Comparison of ENCODE assay signal across 8 mouse cellular contexts in genomic region chr11:98075195-98075808, GRCm38 (mm10). TPM values are rescaled to one million over a fixed set of nuclear protein-coding genes. Genes with fewer than 3 reads are reported as not detected.
DNase-seq lines count a peak whose midpoint lies in the region; ATAC-seq and TF ChIP-seq lines count a peak whose summit lies in the region.

No protein-coding gene starts in this region.

- TF ChIP-seq CTCF in Patski (IDR thresholded peaks at IDR 0.05): peak; percentile 95

- POLR2A ChIA-PET in Patski (lab: Charles Lee): interaction anchor here (0.6 to 1.9 kb wide), 3 partner anchors 44 to 234 kb away, joined by 3 to 7 read pairs (median 4); no protein-coding TSS in a partner anchor

- H3K4me1 ChIP-seq in hindbrain, embryonic 15.5 days (replicated peaks): peaks cover 3% of the 10 kb centered on the region; the same call in 1 of the 2 replicates

- 20% methylated on average over 13 of the region's 13 CpGs for WGBS in hindbrain, embryonic 15.5 days

- in situ Hi-C loops in Patski (cut with MboI; ENCODE audit: low pct_unique_long_range_greater_than_20kb): loop anchor here (5.0 kb wide), 1 partner anchor 43 kb away; no protein-coding TSS in a partner anchor

- H3K36me3 ChIP-seq in hindbrain, embryonic 15.5 days: no peaks in the 10 kb centered on the region

- H3K9me3 ChIP-seq in hindbrain, embryonic 15.5 days: no peaks in the 10 kb centered on the region

- ATAC-seq in Patski: no peak
- peak; percentile 56 for ATAC-seq in hindbrain, embryonic 15.5 days (ENCODE audit: low FRiP score, low read depth)

- H3K27ac ChIP-seq in hindbrain, embryonic 15.5 days (replicated peaks): no peak overlapping the region

- peak; percentile 38 for DNase-seq in Patski (ENCODE audit: low read depth, low spot score)
- peak; percentile 97 to 98 for DNase-seq in cerebellum, postnatal 14 days
- peak; percentile 92 to 96 for DNase-seq in frontal cortex, postnatal 36 days (ENCODE audit: low spot score in 2 of 2)
- peak; percentile 94 to 98 for DNase-seq in layer of hippocampus, postnatal 25 days (ENCODE audit: extremely low spot score in 1 of 2, low spot score in 1 of 2)
- peak; percentile 80 to 90 for DNase-seq in lung, postnatal 4 days
- DNase-seq in retina, postnatal 7 days (ENCODE audit: low read depth, low spot score): peak; percentile 78
- peak; percentile 69 to 84 for DNase-seq in urinary bladder, adult 18-20 months (ENCODE audit: low spot score in 2 of 2)

- H3K4me2 ChIP-seq in hindbrain, embryonic 15.5 days: peak overlapping the region; percentile 30; the same call in 1 of the 2 replicates

- no peak overlapping the region for H3K9ac ChIP-seq in hindbrain, embryonic 15.5 days

- H3K4me3 ChIP-seq in hindbrain, embryonic 15.5 days: no peak overlapping the region

- no peaks in the 10 kb centered on the region for H3K27me3 ChIP-seq in Patski
- H3K27me3 ChIP-seq in hindbrain, embryonic 15.5 days: no peaks in the 10 kb centered on the region

- CTCF ChIA-PET in Patski (lab: Charles Lee): interaction anchor here (0.6 to 2.8 kb wide), 9 partner anchors 11 to 76 kb away, joined by 3 to 35 read pairs (median 5); no protein-coding TSS in a partner anchor

RNA-seq across cellular contexts. Expression of gene Stac2, which starts 22.0 kb away (rescaled TPM):
- 0.04 TPM for polyA plus RNA-seq in Patski (2021)
- polyA plus RNA-seq in hindbrain, embryonic 15.5 days (2015; fragmentation: Nextera tagmentation; extraction: Ambion mirVana): 6.4 and 9.7 TPM in 2 replicates
- 10 to 100 TPM; 42.4 to 46.9 TPM for total RNA-seq in layer of hippocampus, postnatal 25 days (2021)

RNA-seq across cellular contexts. Expression of gene Rpl19, which starts 48.8 kb away (rescaled TPM):
- 1,363 TPM for polyA plus RNA-seq in Patski (2021)
- 632 and 657 TPM in 2 replicates for polyA plus RNA-seq in hindbrain, embryonic 15.5 days (2015; fragmentation: Nextera tagmentation; extraction: Ambion mirVana)
- 100 to 1,000 TPM; 567 to 626 TPM for total RNA-seq in layer of hippocampus, postnatal 25 days (2021)

RNA-seq across cellular contexts. Expression of gene Cacnb1, which starts 52.5 kb away (rescaled TPM):
- 6.0 TPM for polyA plus RNA-seq in Patski (2021)
- 62.2 and 70.1 TPM in 2 replicates for polyA plus RNA-seq in hindbrain, embryonic 15.5 days (2015; fragmentation: Nextera tagmentation; extraction: Ambion mirVana)
- total RNA-seq in layer of hippocampus, postnatal 25 days (2021): 100 to 1,000 TPM; 138 to 144 TPM

Comparison
In these comparisons a context has a peak if more than half of its experiments do, and no peak if none do; other contexts are left out.
1. DNase-seq: peak in every context shown above with its lines; median percentile 98 in cerebellum, postnatal 14 days; 96 in layer of hippocampus, postnatal 25 days; 94 in frontal cortex, postnatal 36 days; 85 in lung, postnatal 4 days; 78 in retina, postnatal 7 days; 76 in urinary bladder, adult 18-20 months; 38 in Patski.